Mouse (Mus musculus) embryonic fibroblast, embryonic 13.5 days (primary cell): Measurements from ENCODE around the gene Tom1l2.

Experiments used
- CTCF ChIP-seq: IDR thresholded peaks from 2 replicates; pipeline ENCODE4 v1.5.1; 2011; ENCODE audit warnings: mild to moderate bottlenecking, control low read depth, low read length, moderate library complexity, borderline replicate concordance; ENCODE audit not compliant: insufficient read depth
- POLR2A ChIP-seq: IDR thresholded peaks from 2 replicates; pipeline ENCODE4 v1.6.1; 2011; ENCODE audit warnings: low read depth, mild to moderate bottlenecking, control low read depth, low read length, moderate library complexity

DNA sequence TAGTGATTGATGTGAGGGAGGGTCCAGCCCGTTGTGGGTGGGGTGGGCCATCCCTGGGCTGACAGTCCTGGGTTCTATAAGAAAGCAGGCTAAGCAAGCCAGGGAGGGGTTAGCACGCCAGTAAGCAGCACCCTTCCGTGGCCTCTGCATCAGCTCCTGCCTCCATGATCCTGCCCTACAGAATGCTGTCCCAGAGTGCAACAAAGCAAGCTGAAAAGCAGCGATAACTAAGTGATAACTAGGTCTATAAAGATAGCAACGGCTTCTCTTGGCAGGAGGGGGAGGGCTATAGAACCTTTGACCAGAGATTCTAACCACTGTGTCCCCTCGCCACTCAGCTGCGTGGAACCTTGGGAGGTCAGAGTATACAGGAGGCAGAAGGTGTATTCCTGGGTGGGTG is 135.2 kb downstream of the Tom1l2 start:
- TF ChIP-seq CTCF, result no peak
- no peak for TF ChIP-seq POLR2A
